Mouse (Mus musculus) B cell, adult 62 days (primary cell): ENCODE measurements around the gene Cybb. TPM values are rescaled to one million over a fixed set of nuclear protein-coding genes. Genes with fewer than 3 reads are reported as not detected.

Experiments used
- total RNA-seq: library from RNA; stranded (reverse); gene quantifications from 4 replicates; pipeline ENCODE4 v1.2.4, GENCODE M21; 2023

Cybb gene
- 271 to 305 TPM (median 294 TPM) in 4 replicates for total RNA-seq

GRCm38 (mm10) chrX:9487671-9488070, at the start of gene Cybb:
Gene Cybb (minus strand): TSS chrX:9487771.

Other genes with a start within 250 kb of the Cybb start
- gene Gm14862, start 230.9 kb downstream of the Cybb start, total RNA-seq, result not detected in 4 replicates
- 4.0 to 4.8 TPM (median 4.3 TPM) in 4 replicates for gene Xk, start 215.0 kb downstream of the Cybb start, total RNA-seq
- gene H2al1m, start 204.0 kb downstream of the Cybb start, total RNA-seq, result 1.2 to 1.7 TPM (median 1.6 TPM) in 3 of 4 replicates, not detected in the other
- gene H2al1k, start 137.1 kb downstream of the Cybb start, total RNA-seq, result not detected in 4 replicates
- gene H2al1o, start 84.6 kb upstream of the Cybb start, total RNA-seq, result not detected in 4 replicates
- 35.2 to 43.6 TPM (median 39.4 TPM) in 4 replicates for gene Dynlt3, start 175.2 kb upstream of the Cybb start, total RNA-seq